Mouse (Mus musculus) liver, embryonic 12.5 days (tissue): ENCODE measurements around the gene Gm16503. TPM values are rescaled to one million over a fixed set of nuclear protein-coding genes. Genes with fewer than 3 reads are reported as not detected.
"Not testable (repeated sequence)": the region's sequence is repeated elsewhere in the genome, so short reads cannot be mapped to it uniquely, and the experiment has no call there.

ENCODE experiments used
- ATAC-seq: fragments of 200-750 bp; cut with Nextera tagmentation; 2 replicates; pipeline ENCODE4 v1.8.0; 2017; ENCODE audit warnings: moderate number of reproducible peaks, mild to moderate bottlenecking, moderate library complexity
- H3K27ac ChIP-seq: fragments of 300-500 bp; sonication (generic); 2 replicates; pipeline ENCODE4 v1.5.1; 2016; ENCODE audit warnings: mild to moderate bottlenecking
- H3K27me3 ChIP-seq: fragments of 300-500 bp; sonication (generic); replicated peaks from 2 replicates; pipeline ENCODE4 v1.6.1; 2016; ENCODE audit warnings: mild to moderate bottlenecking, moderate library complexity
- H3K36me3 ChIP-seq: fragments of 300-500 bp; sonication (generic); 2 replicates; pipeline ENCODE4 v1.6.1; 2016; ENCODE audit warnings: mild to moderate bottlenecking, moderate library complexity
- H3K4me1 ChIP-seq: fragments of 300-500 bp; sonication (generic); 2 replicates; pipeline ENCODE4 v1.6.1; 2016
- H3K4me2 ChIP-seq: fragments of 300-500 bp; sonication (generic); 2 replicates; pipeline ENCODE4 v1.6.1; 2016; ENCODE audit warnings: mild to moderate bottlenecking, moderate library complexity
- H3K4me3 ChIP-seq: fragments of 300-500 bp; sonication (generic); 2 replicates; pipeline ENCODE4 v1.5.1; 2016; ENCODE audit warnings: mild to moderate bottlenecking, moderate library complexity
- H3K9ac ChIP-seq: fragments of 300-500 bp; sonication (generic); 2 replicates; pipeline ENCODE4 v1.6.1; 2016; ENCODE audit warnings: mild to moderate bottlenecking, moderate library complexity
- H3K9me3 ChIP-seq: fragments of 300-500 bp; sonication (generic); replicated peaks from 2 replicates; pipeline ENCODE4 v1.6.1; 2016; ENCODE audit warnings: mild to moderate bottlenecking, moderate library complexity
- WGBS: fragments of 180-500 bp; shearing (Covaris S2); methylation state at CpG from one replicate; pipeline ENCODE4 v1.1.7; 2016; ENCODE audit not compliant: insufficient replicate concordance; 5-methylcytosine and 5-hydroxymethylcytosine counted together
- polyA plus RNA-seq: library from polyadenylated mRNA; unstranded; fragments of >200 nt; fragmentation: Nextera tagmentation; extraction: Ambion mirVana; gene quantifications from 2 replicates; pipeline ENCODE4 v1.2.1, GENCODE M21; 2016

Gm16503 gene
- 0.14 and 0.20 TPM in 2 replicates for polyA plus RNA-seq

DNA sequence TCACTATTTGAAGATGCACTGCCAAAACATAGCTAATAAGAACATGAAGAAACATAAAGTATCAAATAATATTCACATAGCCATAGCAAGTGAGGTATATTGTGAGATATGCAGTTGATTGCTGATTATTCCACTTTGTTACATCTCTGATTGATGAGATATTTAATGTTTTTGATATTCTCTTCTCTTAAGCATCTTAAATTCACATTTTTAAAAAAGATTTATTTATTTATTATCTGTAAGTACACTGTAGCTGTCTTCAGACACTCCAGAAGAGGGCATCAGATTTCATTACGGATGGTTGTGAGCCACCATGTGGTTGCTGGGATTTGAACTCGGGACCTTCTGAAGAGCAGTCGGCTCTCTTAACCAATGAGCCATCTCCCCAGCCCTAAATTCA, at the start of gene Gm16503:
Gene Gm16503, plus strand, starts transcription at position 301 of the 400 bp plus-strand sequence.
- not testable (repeated sequence) for H3K27ac ChIP-seq, ATAC-seq, H3K27me3 ChIP-seq, H3K4me3 ChIP-seq, H3K4me1 ChIP-seq, H3K4me2 ChIP-seq, H3K36me3 ChIP-seq, H3K9ac ChIP-seq
- H3K9me3 ChIP-seq: peaks cover 54% of the 10 kb centered on the region
- 67% methylated on average over 3 of the region's 3 CpGs for WGBS

- not testable (repeated sequence) for ATAC-seq
These were observed 47.9 kb upstream of the Gm16503 start, which contains the start of gene Zfp982 for GRCm38 (mm10) chr4:147492117-147492516. TSS of gene Zfp982 (plus strand) at chr4:147492417.

DNA sequence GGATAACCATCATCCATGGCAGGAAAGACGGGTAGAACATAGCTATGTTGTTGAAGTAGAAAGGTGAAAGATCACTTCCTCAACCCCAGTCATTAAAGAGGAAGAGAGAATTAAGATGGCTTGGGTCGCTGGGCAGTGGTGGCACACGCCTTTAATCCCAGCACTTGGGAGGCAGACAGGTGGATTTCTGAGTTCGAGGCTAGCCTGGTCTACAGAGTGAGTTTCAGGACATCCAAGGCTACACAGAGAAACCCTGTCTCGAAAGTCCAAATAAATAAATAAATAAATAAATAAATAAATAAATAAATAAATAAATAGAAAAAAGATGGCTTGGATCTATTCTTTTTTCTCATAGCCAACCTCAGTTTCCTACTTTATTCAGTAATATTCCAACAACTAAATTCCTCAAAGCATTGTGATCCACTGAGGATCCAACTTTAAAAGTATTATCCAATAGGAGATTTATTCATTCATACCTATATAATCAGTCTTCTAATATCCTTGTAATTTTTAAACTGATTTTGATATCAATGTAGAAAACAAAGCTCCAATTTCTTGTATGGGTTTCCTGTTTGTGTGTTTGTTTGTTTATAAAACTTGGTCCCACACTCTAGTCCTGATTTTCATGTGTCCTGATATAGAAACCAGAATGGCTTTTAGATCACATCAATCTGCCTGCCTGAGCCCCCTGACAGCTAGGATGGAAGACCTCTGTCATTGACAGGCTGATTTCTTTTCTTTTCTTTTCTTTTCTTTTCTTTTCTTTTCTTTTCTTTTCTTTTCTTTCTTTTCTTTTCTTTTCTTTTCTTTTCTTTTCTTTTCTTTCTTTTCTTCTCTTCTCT, 41.0 kb upstream of the Gm16503 start:
- not testable (repeated sequence) for ATAC-seq

More at GRCm38 (mm10) chr4:147492117-147492516, 47.9 kb upstream of the Gm16503 start, which contains the start of gene Zfp982:
- WGBS: 39% methylated on average over 7 of the region's 7 CpGs
- not testable (repeated sequence) for H3K4me3 ChIP-seq, H3K27ac ChIP-seq, H3K27me3 ChIP-seq, H3K4me2 ChIP-seq, H3K4me1 ChIP-seq, H3K9ac ChIP-seq
- Histone ChIP-seq H3K36me3 (peaks cover 25% of the 10 kb centered on the region), H3K9me3 (peaks cover 31% of the 10 kb centered on the region)

DNA sequence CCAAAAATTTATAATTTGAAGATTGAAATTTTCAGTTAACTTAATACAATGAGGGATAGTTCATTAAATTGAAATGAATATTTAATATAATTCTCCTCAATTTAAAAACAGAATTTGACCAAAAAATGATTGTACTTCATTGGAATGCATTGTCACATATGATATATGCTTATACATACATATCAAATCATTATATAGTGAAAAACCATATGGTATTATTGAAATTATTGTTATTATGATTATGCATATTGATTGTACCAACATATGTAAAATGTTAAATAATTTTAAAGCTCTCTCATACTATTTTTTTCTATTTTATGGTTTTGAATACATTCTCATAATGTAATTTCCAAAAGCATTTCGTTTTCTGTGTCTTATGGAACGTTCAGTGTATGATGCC, 30.8 kb upstream of the Gm16503 start:
- WGBS: 67% methylated on average over 2 of the region's 2 CpGs
- no peak overlapping the region for H3K4me3 ChIP-seq

More for the DNA sequence above, 41.0 kb upstream of the Gm16503 start:
- H3K4me2 ChIP-seq, H3K9me3 ChIP-seq, H3K27me3 ChIP-seq, H3K27ac ChIP-seq, H3K4me3 ChIP-seq, H3K4me1 ChIP-seq, H3K36me3 ChIP-seq, H3K9ac ChIP-seq: not testable (repeated sequence)
- 70% methylated on average over 5 of the region's 5 CpGs for WGBS

GRCm38 (mm10) chr4:147518981-147519380, 21.0 kb upstream of the Gm16503 start:
- no peak overlapping the region for H3K9ac ChIP-seq
- 53% methylated on average over 2 of the region's 2 CpGs for WGBS
- no peak overlapping the region for H3K4me3 ChIP-seq
- H3K27ac ChIP-seq: no peak overlapping the region
- no peak overlapping the region for H3K4me2 ChIP-seq
- H3K9me3 ChIP-seq: peaks cover 68% of the 10 kb centered on the region
- no peaks in the 10 kb centered on the region for H3K36me3 ChIP-seq
- no peaks in the 10 kb centered on the region for H3K4me1 ChIP-seq
- ATAC-seq: no peak
- no peaks in the 10 kb centered on the region for H3K27me3 ChIP-seq

More for the DNA sequence above, 30.8 kb upstream of the Gm16503 start:
- H3K27ac ChIP-seq: no peak overlapping the region
- peaks cover 25% of the 10 kb centered on the region for H3K36me3 ChIP-seq
- no peak overlapping the region for H3K4me2 ChIP-seq
- no peak for ATAC-seq
- no peaks in the 10 kb centered on the region for H3K27me3 ChIP-seq
- peaks cover 26% of the 10 kb centered on the region for H3K9me3 ChIP-seq
- no peaks in the 10 kb centered on the region for H3K4me1 ChIP-seq
- no peak overlapping the region for H3K9ac ChIP-seq

DNA sequence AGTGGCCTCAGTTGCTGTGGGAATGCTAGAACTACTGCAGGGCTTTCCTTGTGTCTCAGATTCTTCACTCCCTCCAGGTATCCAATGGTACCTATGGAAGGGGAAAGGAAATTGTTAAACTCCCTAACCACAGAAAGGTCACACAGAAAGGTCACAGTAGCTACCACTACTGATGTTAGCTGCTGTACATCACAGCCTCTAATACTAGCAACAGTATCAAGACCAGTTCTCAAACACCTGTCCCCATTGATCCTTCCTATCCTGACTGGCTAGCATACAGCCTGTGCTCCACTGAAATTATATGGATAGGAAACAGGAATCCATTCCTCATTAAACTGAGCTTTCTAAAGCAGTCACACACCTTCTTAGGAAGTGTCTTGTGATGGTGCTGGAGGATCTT, 19.9 kb upstream of the Gm16503 start:
- Histone ChIP-seq H3K9ac (no peak overlapping the region), H3K36me3 (no peaks in the 10 kb centered on the region), H3K27me3 (no peaks in the 10 kb centered on the region), H3K4me1 (no peaks in the 10 kb centered on the region), H3K9me3 (peaks cover 68% of the 10 kb centered on the region), H3K4me2 (no peak overlapping the region), H3K27ac (no peak overlapping the region), H3K4me3 (no peak overlapping the region)
- 0 out of 2 replicates have a peak, but pooled peaks have one; percentile 19 for ATAC-seq

DNA sequence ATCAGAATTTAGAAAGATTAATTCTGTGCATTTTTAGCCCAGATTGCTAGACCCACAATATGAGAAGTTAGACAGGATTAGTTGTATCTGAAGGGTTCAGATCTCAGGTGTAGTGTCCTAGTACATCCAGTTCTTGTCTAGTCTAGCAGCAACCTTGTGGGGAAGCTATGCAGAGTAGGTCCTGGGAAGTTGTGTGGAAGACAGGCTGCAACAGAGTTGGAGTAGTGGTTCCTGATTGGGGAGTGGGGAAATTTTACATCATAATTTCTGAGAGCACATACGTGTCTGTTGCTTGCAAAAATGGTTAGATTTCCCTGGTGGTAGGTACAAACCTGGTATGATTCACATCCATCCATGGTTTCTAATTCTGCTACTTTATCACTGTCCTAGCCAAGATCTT, 14.9 kb upstream of the Gm16503 start:
- no peak overlapping the region for H3K9ac ChIP-seq
- no peaks in the 10 kb centered on the region for H3K4me1 ChIP-seq
- H3K4me2 ChIP-seq: no peak overlapping the region
- no peak overlapping the region for H3K27ac ChIP-seq
- 74% methylated on average over 1 of the region's 1 CpGs for WGBS
- H3K9me3 ChIP-seq: peaks cover 62% of the 10 kb centered on the region
- H3K27me3 ChIP-seq: no peaks in the 10 kb centered on the region
- no peaks in the 10 kb centered on the region for H3K36me3 ChIP-seq
- ATAC-seq: no peak
- no peak overlapping the region for H3K4me3 ChIP-seq

DNA sequence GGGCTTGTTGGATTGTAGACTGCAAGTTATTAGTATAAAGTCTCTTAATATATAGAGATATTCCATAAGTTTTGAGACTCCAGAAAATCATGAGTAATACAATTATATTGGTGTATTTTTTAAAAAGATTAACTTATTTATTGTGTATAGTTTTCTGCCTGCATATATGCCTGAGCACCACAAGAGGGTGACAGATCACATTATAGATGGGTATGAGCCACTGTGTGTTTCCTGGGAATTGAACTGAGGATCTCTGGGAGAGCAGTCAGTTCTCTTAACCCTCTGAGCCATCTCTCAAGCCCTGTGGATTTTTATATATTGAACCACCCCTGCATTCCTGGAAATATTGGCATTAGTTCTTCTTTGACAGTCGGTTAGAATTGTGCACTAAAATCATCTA, 9.7 kb upstream of the Gm16503 start:
- Histone ChIP-seq H3K4me3 (no peak overlapping the region), H3K9ac (no peak overlapping the region), H3K36me3 (no peaks in the 10 kb centered on the region), H3K27me3 (no peaks in the 10 kb centered on the region), H3K27ac (no peak overlapping the region), H3K4me2 (no peak overlapping the region), H3K9me3 (peaks cover 39% of the 10 kb centered on the region), H3K4me1 (no peaks in the 10 kb centered on the region)
- no peak for ATAC-seq
- 61% methylated on average over 1 of the region's 1 CpGs for WGBS

DNA sequence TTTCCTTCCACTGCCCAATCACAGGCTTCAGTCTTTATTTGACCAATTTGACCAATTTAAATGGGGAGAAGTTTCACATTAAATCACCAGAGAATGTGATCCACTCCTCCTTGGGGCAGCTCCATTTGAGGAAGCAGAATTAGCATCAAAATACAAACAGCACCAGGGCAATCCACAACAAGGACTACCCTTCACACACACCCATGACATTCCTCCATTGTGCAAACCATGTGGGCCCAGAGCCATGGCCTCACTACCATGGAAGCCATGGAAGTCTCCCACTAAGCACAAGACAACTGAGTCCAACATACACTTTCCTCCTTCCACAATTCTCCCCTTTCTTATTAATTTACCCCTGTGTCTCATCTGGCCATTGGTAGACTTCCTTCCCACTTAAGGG, 4.1 kb upstream of the Gm16503 start:
- not testable (repeated sequence) for H3K27me3 ChIP-seq, H3K36me3 ChIP-seq, ATAC-seq, H3K4me3 ChIP-seq, H3K9ac ChIP-seq, H3K4me2 ChIP-seq, H3K27ac ChIP-seq, H3K4me1 ChIP-seq
- H3K9me3 ChIP-seq: peaks cover 39% of the 10 kb centered on the region

- H3K9me3 ChIP-seq: peaks cover 47% of the 10 kb centered on the region
- H3K27me3 ChIP-seq: no peaks in the 10 kb centered on the region
- H3K4me1 ChIP-seq: no peaks in the 10 kb centered on the region
- no peak overlapping the region for H3K4me2 ChIP-seq
- no peaks in the 10 kb centered on the region for H3K36me3 ChIP-seq
- ATAC-seq: 0 out of 2 replicates have a peak, but pooled peaks have one; percentile 8
- no peak overlapping the region for H3K27ac ChIP-seq
- 55% methylated on average over 2 of the region's 2 CpGs for WGBS
- H3K4me3 ChIP-seq: no peak overlapping the region
- no peak overlapping the region for H3K9ac ChIP-seq
These were observed 2.3 kb upstream of the Gm16503 start for GRCm38 (mm10) chr4:147537702-147538101.

DNA sequence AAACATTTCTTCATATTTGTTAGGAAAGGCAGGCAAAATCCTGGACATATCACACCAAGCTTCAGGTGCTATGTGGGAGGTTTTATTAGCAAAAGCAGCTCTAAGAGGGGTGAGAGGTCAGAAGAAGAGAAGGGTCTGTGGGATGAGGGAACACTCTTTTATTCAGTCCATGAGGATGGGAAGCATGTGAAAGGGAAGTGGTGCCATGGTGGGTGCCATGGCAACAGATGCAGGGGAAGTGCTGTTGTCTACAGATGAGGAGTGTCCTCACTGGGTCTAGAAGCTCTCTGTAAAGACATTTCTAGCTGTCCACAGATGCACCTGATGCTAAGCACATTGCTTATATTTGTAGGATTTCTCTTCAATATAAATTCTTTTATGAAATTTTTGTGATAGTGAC, 1.1 kb downstream of the Gm16503 start:
- no peak overlapping the region for H3K9ac ChIP-seq
- H3K27ac ChIP-seq: no peak overlapping the region
- peaks cover 46% of the 10 kb centered on the region for H3K9me3 ChIP-seq
- no peak overlapping the region for H3K4me2 ChIP-seq
- H3K36me3 ChIP-seq: no peaks in the 10 kb centered on the region
- no peaks in the 10 kb centered on the region for H3K27me3 ChIP-seq
- H3K4me3 ChIP-seq: no peak overlapping the region
- no peaks in the 10 kb centered on the region for H3K4me1 ChIP-seq
- ATAC-seq: no peak

GRCm38 (mm10) chr4:147553071-147553470, 13.1 kb downstream of the Gm16503 start, which contains the start of gene Zfp985:
TSS of gene Zfp985 (plus strand) at chr4:147553277.
- H3K9me3 ChIP-seq: peaks cover 24% of the 10 kb centered on the region
- WGBS: 47% methylated on average over 5 of the region's 5 CpGs
- not testable (repeated sequence) for H3K27ac ChIP-seq, H3K4me2 ChIP-seq, H3K36me3 ChIP-seq, H3K4me3 ChIP-seq, H3K9ac ChIP-seq, ATAC-seq, H3K4me1 ChIP-seq, H3K27me3 ChIP-seq
